Mouse (Mus musculus): Measurements from ENCODE around the gene Myh10.

GRCm38 (mm10) chr11:68782336-68782735 lies 91.0 kb downstream of the Myh10 start:
- no peak for TF ChIP-seq POLR2A (IDR thresholded peaks at IDR 0.05; ENCODE audit: insufficient read length, low read depth)
- TF ChIP-seq MYOG (IDR thresholded peaks at IDR 0.05; ENCODE audit: control insufficient read depth in 1 of 3, insufficient read depth in 1 of 3, insufficient read length in 2 of 3, low read depth in 2 of 3) = no peak
- TF ChIP-seq POLR2AphosphoS2 (IDR thresholded peaks at IDR 0.05; ENCODE audit: insufficient read length, low read depth) = no peak
- TF ChIP-seq MYOD1 (IDR thresholded peaks at IDR 0.05; ENCODE audit: control insufficient read depth in 1 of 3, insufficient read length in 2 of 3, low read depth in 2 of 3) = no peak
- no peak for TF ChIP-seq TCF12 (IDR thresholded peaks at IDR 0.05; ENCODE audit: insufficient read depth, poor library complexity, severe bottlenecking)
- no peak for TF ChIP-seq USF1 (IDR thresholded peaks at IDR 0.05; ENCODE audit: low read depth)
- no peak for TF ChIP-seq REST (IDR thresholded peaks at IDR 0.05; ENCODE audit: insufficient read depth, insufficient read length)
- 0 out of 2 replicates have a peak, but pooled peaks have one; percentile 28 for TF ChIP-seq CEBPB (IDR thresholded peaks at IDR 0.05; ENCODE audit: insufficient read depth, poor library complexity, severe bottlenecking)
- no peak for TF ChIP-seq MAX (IDR thresholded peaks at IDR 0.05; ENCODE audit: low read depth)

Measured in myocyte (in vitro differentiated cells).